Mouse (Mus musculus) right cerebral cortex, adult 2 months (tissue): ENCODE measurements at regions not wholly inside any gene's neighbourhood (a gene's known extent, or its start where the extent isn't known, plus 50 kb on each side); places are given as distances from the start of the nearest gene placed in this dataset.
A peak's percentile ranks its signal among the peaks of the same experiment; 100 is the strongest.

Experiments
- DNase-seq, 2 experiments: peaks; one replicate each; pipeline ENCODE4 v3.0.0; 2021 to 2022; ENCODE audit warnings: low spot score in 2 of 2

GRCm38 (mm10) chr13:60061589-60061988 lies 115.6 kb downstream of the Gas1 start:
- no peak for DNase-seq

GRCm38 (mm10) chr13:60057761-60058274 lies 119.3 kb downstream of the Gas1 start:
- no peak for DNase-seq

GRCm38 (mm10) chr13:60054531-60054930 lies 122.6 kb downstream of the Gas1 start:
- no peak for DNase-seq

GRCm38 (mm10) chr13:60054081-60054480 lies 123.1 kb downstream of the Gas1 start:
- no peak for DNase-seq

DNA sequence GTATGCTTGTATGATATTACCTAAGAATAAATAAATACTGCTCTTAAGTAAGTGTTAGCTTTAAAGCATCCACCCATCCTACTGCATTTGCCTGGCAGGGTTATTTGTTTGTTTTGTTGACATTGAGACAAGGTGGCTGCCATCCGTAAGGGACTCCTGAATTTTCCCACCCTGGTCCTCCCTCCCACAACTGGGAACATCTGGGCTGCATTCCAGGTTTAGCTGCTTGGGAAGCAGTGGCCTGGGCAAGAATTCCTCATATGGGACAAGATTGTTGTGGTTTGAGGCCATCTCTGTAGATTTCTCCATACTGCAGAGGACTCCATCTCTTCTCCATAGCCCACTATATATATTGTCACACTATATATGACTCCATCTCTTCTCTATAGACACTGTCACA lies 125.3 kb downstream of the Gas1 start:
- DNase-seq: no peak

- no peak for DNase-seq
These were observed 126.2 kb downstream of the Gas1 start for GRCm38 (mm10) chr13:60050799-60051580.

DNA sequence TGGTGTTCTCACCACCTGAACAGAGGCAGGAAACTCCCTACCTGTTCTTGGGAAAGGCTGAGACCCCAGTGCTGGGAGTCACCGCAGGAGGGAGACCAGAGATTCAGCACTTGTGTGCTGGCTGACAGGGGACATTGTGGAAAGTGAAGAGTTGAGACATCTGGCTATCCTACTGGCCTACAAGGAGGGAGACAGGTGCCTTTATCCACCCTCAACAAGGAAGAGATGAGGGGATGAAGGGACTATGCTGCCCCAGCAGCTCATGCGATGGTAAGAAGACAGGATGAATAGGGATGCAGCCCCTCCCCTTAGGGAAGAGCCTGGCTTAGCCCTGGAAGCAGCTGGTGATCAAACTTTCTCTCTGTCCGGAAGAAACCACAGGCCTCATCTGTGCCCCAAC lies 127.5 kb downstream of the Gas1 start:
- no peak for DNase-seq

DNA sequence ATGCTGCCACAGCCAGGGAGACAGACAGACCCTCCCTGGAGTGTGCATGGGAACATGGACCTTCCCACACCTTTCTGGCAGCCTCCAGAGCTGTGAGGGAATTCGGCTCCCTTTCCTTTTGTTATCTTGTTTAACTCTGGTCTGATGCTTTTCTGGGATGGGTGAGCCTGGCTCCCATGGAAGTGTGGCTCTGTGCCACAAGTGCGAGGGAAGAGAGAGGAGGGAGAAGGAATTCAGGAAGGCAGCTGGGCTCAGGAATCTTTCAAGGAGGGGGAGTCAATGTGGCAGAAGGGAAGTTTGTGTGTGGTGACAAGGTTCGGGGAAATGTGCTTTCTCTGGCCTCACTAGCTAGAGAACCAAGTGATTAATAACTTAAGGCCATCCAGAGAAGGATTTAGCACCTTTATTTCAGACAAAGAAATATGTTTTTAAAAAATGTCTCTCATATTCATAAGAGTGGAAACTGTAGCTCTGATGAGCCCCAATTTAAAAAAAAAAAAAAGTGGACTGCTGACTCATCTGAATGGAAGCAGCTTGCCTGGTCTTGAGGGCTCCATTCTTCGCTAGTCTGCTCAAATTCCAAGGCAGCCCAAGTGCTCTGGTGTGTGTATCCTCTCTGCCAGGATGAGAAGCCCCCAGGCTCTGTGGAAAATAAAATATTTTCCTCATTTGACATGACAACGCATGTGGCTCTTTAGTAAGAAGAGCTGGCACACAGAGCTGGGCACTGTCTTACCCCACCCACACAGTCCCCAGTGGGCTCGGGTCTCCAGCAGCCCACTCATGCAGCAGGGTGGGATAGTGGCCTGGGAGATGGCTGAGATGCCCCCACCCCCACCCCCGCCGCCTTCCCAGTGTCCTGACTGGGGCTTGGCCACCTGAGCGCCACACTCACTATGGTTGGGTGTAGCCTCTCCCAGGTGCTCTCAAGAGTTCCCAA lies 129.1 kb downstream of the Gas1 start:
- DNase-seq: peak; percentile 62 to 63

GRCm38 (mm10) chr13:60045752-60046151 lies 131.4 kb downstream of the Gas1 start:
- DNase-seq: no peak

DNA sequence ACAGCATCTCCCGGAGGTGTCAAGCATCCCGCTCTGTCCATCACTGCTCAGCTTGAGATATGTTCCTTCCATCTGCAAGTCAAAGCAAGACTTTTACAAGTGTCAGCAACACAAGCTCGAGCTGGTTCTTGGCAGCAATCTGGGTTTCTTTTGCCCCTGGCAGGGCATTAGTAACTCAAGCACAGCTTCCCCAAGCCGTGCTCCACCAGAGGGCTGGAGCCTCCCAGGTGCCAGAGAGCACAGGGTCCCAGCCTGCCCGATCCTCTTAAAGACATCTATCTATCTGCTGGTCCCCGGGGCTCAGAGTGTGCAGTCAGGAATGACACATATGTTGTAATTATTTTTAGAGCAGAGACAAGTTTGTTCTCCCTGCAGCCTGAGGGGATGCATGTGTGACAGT lies 132.3 kb downstream of the Gas1 start:
- peak in 1 of 2 experiments; percentile 11 for DNase-seq

DNA sequence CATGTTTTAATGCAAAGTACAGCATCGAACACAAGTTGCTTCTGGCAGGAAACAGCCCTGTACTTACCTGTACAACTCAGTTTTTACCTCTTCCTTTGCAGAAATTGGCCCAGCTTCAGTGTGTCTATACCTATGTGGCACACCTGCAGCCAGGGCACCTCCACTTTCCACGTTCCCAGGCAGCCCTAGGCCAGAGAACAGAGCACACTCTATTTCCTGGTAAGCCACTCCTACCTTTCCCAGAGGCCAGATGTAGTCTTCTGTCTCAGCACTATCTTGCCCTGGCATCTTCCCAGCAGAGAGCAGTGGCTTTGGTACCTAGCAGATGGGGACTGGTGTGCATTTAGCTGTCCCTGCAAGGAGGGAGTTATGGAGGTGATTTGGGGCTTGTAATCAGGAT lies 134.7 kb downstream of the Gas1 start:
- DNase-seq: no peak

DNA sequence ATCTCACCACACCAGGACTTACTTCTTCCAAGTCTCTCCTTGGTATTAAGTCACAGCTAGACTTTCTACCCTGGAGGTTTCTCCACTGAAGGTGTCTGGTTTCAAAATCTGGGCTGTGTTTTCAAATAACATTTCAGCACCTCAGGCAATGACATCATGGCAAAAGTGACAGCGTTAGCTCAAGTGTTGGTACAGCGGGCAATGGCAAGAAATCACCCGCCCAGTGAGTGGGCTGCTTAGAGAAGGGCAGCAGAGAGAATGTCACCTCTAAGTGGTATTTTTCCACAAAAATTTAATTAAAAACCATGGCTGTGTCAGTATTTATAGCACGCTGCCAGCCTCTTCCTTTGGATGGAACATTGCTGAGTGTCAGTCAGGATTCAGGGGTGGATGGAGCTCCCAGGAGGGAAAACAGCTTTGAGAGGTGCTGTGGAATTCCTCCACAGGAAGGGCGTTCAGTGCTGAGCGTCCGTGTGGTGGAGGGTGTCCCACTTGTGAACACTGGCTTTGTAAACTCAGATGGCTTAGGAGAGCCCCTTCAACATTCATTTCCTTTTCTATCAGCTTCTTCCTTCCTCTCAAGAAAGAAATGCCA lies 141.5 kb downstream of the Gas1 start:
- DNase-seq: peak; percentile 15 to 17

- no peak for DNase-seq
These were observed 144.0 kb downstream of the Gas1 start for GRCm38 (mm10) chr13:60033116-60033515.

- DNase-seq: no peak
These were observed 144.6 kb downstream of the Gas1 start for GRCm38 (mm10) chr13:60032586-60032985.

GRCm38 (mm10) chr13:60029591-60029990 lies 147.6 kb downstream of the Gas1 start:
- no peak for DNase-seq

DNA sequence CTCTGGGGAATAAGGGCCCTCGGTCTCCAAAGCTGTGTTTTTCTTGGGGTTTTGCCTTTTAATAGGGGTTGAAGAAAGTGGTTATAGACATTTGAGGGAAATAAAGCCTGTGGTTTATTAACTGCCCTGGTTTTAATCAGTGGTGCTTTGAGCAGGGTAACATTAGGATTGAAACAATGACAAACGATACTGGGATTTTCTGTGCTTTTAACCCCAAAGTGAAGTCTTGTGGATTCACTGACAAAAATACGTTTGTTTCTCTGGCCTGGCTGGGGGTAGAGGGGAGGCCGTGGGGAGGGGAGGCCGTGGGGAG lies 157.0 kb downstream of the Gas1 start:
- DNase-seq: no peak

DNA sequence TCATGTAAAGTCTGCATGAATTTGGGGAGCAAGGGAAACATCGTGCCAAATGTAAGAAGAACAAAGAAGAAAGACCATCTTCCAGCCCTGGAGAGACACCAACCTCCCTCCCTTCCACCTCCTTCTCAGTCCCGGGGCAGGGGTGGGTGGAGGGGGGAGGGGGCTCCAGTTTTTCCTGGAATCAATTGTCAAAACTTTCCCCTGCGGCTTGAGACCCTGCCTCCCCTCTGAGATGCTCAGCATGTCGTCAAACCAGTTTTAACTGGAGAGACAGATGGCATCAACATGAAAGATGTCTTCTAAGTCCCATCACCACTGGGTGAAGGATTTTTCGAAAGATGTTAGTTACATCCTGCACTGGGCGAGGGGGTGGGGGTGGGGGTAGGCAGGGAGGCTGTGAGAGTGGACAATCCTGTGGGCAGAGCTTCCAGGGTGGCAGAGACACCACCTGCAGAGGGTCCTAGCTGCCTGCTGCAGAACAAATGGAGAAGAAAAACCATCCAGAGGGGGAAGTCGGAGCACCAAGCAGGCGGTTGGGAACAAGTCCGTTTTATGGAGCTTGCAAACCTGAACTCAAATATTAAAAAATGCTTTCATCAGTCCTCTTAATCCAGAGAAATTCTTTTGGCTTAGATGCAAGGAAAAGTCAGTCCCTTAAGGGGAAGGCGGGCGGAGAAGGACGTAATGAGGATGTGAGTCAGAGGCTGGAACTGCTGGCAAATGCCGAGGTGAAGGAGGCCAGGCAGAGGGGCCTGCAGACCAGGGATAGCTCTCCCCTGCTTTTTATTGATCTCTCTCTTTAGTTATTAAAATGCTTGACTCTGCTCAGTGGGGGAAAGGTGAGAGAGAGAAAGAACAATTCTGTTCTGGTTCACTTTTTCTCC lies 157.6 kb downstream of the Gas1 start:
- no peak for DNase-seq

GRCm38 (mm10) chr13:60015854-60016366 lies 161.3 kb downstream of the Gas1 start:
- DNase-seq: no peak

DNA sequence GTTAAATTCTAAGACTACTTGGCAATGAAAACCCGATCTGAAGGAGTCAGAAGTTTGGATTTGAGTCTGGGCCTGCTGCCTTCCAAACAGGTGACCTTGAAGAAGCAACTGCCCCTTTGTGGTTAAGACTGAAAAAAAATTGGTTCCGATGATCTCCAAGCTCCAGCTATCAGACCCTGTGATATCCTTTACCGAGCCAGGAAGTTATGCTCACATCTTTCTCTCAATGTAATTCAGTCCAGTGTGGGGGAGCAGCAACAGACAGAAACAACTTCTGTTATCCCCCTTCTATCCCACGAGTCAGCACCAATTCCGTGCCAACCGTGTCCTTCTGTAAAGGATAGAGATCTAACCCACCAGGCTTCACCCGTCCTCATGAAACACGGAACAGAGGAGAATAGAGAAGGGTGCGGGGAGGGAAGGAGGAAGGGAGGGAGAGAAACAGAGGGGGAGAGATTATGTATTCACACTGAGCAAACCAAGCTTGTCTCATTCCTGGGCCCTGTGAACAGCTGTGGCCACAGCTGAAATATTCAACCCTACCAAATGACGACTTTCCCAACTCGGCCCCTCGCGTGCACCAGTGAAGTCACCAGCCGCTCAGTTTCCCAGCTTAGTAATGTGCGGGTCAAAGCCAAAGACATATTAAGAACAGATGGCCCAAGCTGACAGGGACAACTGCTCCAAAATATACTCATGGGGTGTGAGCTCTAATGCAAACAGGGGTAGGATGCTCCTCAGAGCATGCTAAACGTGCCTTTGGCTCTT lies 164.9 kb downstream of the Gas1 start:
- DNase-seq: no peak

- DNase-seq: no peak
These were observed 166.1 kb downstream of the Gas1 start for GRCm38 (mm10) chr13:60011092-60011491.
